In the genomic region with DNA sequence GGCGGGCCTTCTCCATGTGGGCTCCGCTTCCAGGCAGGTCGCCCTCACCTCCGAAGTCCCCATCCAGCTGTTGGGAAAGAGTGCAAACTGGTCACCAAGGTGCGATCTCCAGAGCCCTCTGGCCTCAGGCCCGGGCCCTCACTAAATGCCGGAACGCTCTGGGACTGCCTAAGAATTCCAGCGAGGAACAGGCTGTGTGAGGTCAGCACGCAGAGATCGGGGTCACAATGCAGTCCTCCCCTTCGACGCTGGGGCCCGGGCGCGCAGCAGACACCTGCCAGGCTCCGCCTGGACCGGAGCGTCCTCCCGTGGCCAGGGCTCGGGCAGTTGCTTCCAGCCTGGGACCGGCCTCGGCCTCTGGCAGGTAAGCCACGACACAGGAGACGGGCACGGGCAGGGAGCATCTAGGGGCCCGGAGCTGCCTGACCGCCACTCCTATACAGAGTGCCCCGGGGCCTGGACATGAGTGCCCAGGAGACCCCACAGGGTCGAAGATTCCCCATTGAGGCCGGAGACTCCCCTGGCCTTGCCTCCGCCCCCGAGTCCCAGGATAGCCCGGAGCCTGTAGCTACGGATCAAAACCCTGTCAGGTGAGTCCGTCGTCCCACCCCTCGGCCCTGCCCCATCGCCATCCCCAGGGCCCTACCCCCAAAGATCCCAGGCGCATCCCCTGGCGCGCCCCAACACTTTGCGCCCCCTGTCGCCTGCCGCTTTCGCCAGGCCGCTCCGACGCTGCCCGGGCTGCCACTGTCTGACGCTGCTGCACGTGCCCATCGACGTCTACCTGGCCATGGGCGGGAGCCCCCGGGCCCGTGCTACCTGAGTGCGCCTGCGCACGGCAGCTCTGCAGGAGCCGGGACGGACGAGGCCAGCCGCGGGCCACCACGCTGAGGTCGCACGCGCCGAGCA, we compare ENCODE assay signal across 9 mouse cellular contexts. TPM values are rescaled to one million over a fixed set of nuclear protein-coding genes. Genes with fewer than 3 reads are reported as not detected.
DNase-seq lines count a peak whose midpoint lies in the region; ATAC-seq lines count a peak whose summit lies in the region.
"Had no signal": no experiment of that assay in that cellular context is flagged by ENCODE, and none has a peak within 500 bp of the region (broad histone marks: within the 10 kb centered on the region; RNA-seq: fewer than 3 reads in every experiment).

Tssk3 (minus strand) TSS at position 51 of the 909 bp plus-strand sequence.
Fam229a (plus strand) TSS at position 219 of the 909 bp plus-strand sequence.

- peaks cover 32% of the 10 kb centered on the region for H3K36me3 ChIP-seq in heart, embryonic 14.5 days (ENCODE audit: control insufficient read depth, insufficient read depth, low read length)
- peaks cover 30% of the 10 kb centered on the region for H3K36me3 ChIP-seq in limb, embryonic 10.5 days
- peaks cover 6% of the 10 kb centered on the region; the same call in 1 of the 2 replicates for H3K36me3 ChIP-seq in midbrain, embryonic 11.5 days (ENCODE audit: control insufficient read depth, insufficient read depth, low read length)

- DNase-seq in heart, postnatal 25 days (ENCODE audit: low spot score), result no peak
- DNase-seq in cerebellum, adult 18-20 months, result peak; percentile 55 to 61
- peak; percentile 61 for DNase-seq in limb, embryonic 10.5 days (ENCODE audit: low spot score)
- DNase-seq in midbrain, embryonic 11.5 days (ENCODE audit: low spot score, missing footprints), result peak; percentile 90
- peak; percentile 23 to 49 for DNase-seq in thymus, postnatal 36 days
- DNase-seq in layer of hippocampus, postnatal 36 days, result no peak

- H3K27ac ChIP-seq in heart, embryonic 14.5 days (replicated peaks in 1 of 2; ENCODE audit: control insufficient read depth in 1 of 2, insufficient read depth in 1 of 2, low read depth in 2 of 2, low read length in 2 of 2), result no peak within 1 kb of the TSS
- 0 out of 2 replicates have a peak within 1 kb of the TSS, but pooled peaks have one; percentile 7 for H3K27ac ChIP-seq in limb, embryonic 10.5 days
- no peak within 1 kb of the TSS; the same call in 1 of the 2 replicates for H3K27ac ChIP-seq in midbrain, embryonic 11.5 days (ENCODE audit: low read depth, low read length)

- intact Hi-C loops in heart, postnatal 25 days (cut with DNase I), result loop anchor here (5.0 kb wide), 1 partner anchor 116 kb away; no protein-coding TSS in a partner anchor

- ATAC-seq in heart, embryonic 14.5 days (ENCODE audit: insufficient number of reproducible peaks, insufficient read depth, low FRiP score, low read depth), result 0 out of 2 replicates have a peak, but pooled peaks have one; percentile 41
- ATAC-seq in granulocyte monocyte progenitor cell, adult 5-6 weeks (replicated peaks; ENCODE audit: poor library complexity, severe bottlenecking), result 0 out of 2 replicates have a peak, but pooled peaks have one; percentile 11
- 0 out of 2 replicates have a peak, but pooled peaks have one; percentile 22 for ATAC-seq in midbrain, embryonic 11.5 days (ENCODE audit: low FRiP score)

- peaks cover 20% of the 10 kb centered on the region for H3K27me3 ChIP-seq in heart, embryonic 14.5 days (ENCODE audit: control insufficient read depth, insufficient read depth, low read length)
- peaks cover 48% of the 10 kb centered on the region for H3K27me3 ChIP-seq in limb, embryonic 10.5 days (ENCODE audit: low read depth, poor library complexity, severe bottlenecking)
- peaks cover 15% of the 10 kb centered on the region for H3K27me3 ChIP-seq in midbrain, embryonic 11.5 days (ENCODE audit: control insufficient read depth, insufficient read depth, low read length)

- peak within 1 kb of the TSS; percentile 29 to 38 for H3K4me3 ChIP-seq in heart, embryonic 14.5 days (ENCODE audit: control insufficient read depth in 1 of 2, insufficient read depth in 1 of 2, low read depth in 1 of 2, low read length in 2 of 2)
- H3K4me3 ChIP-seq in limb, embryonic 10.5 days, result peak within 1 kb of the TSS; percentile 49
- peak within 1 kb of the TSS; percentile 25 for H3K4me3 ChIP-seq in midbrain, embryonic 11.5 days (ENCODE audit: low read depth, low read length)

- peak within 1 kb of the TSS; percentile 74 for H3K4me2 ChIP-seq in heart, embryonic 14.5 days (ENCODE audit: low read length)
- H3K4me2 ChIP-seq in midbrain, embryonic 11.5 days, result peak within 1 kb of the TSS; percentile 48

- H3K9ac ChIP-seq in heart, embryonic 14.5 days (ENCODE audit: low read length), result peak within 1 kb of the TSS; percentile 4
- H3K9ac ChIP-seq in midbrain, embryonic 11.5 days (ENCODE audit: low read length), result peak within 1 kb of the TSS; percentile 33

- WGBS in heart, embryonic 14.5 days, result 4% methylated on average over 68 of the region's 70 CpGs
- WGBS in limb, embryonic 10.5 days, result 4% methylated on average over 70 of the region's 70 CpGs
- 3% methylated on average over 70 of the region's 70 CpGs for WGBS in midbrain, embryonic 11.5 days

- no peaks in the 10 kb centered on the region for H3K9me3 ChIP-seq in heart, embryonic 14.5 days (ENCODE audit: control insufficient read depth, low read length)
- H3K9me3 ChIP-seq in limb, embryonic 10.5 days (replicated peaks), result no peaks in the 10 kb centered on the region
- no peaks in the 10 kb centered on the region for H3K9me3 ChIP-seq in midbrain, embryonic 11.5 days (ENCODE audit: control insufficient read depth, low read length)

- H3K4me1 ChIP-seq in heart, embryonic 14.5 days (ENCODE audit: control insufficient read depth in 2 of 2, insufficient read depth in 2 of 2, low read length in 2 of 2), result peaks cover 7 to 11% of the 10 kb centered on the region in 2 experiments; a peak in 3 of 4 replicates
- peaks cover 25% of the 10 kb centered on the region for H3K4me1 ChIP-seq in limb, embryonic 10.5 days
- H3K4me1 ChIP-seq in midbrain, embryonic 11.5 days (ENCODE audit: control insufficient read depth, insufficient read depth, low read length), result peaks cover 17% of the 10 kb centered on the region

RNA-seq across cellular contexts. Expression of gene Tssk3, which starts in this region (rescaled TPM):
- polyA plus RNA-seq in heart, embryonic 14.5 days (2014; fragmentation: Nextera tagmentation; extraction: Ambion mirVana), result not detected in 2 replicates
- not detected for total RNA-seq in heart, postnatal 25 days (2021)
- not detected in 2 replicates for total RNA-seq in granulocyte monocyte progenitor cell, adult 5-6 weeks (2014; fragmentation: Nextera tagmentation)
- total RNA-seq in granulocyte monocyte progenitor cell, adult 5-6 weeks (2017), result not detected in 2 replicates
- polyA plus RNA-seq in limb, embryonic 10.5 days (2016; fragmentation: Nextera tagmentation; extraction: Ambion mirVana), result 0.11 TPM in 1 of 2 replicates, not detected in the other
- polyA plus RNA-seq in midbrain, embryonic 11.5 days (2014; fragmentation: Nextera tagmentation; extraction: Ambion mirVana), result not detected in 2 replicates
- not detected for total RNA-seq in layer of hippocampus, postnatal 36 days (2021)
- total RNA-seq: layer of hippocampus, postnatal 25 days had no signal

RNA-seq across cellular contexts. Expression of gene Fam229a, which starts in this region (rescaled TPM):
- not detected in 2 replicates for polyA plus RNA-seq in heart, embryonic 14.5 days (2014; fragmentation: Nextera tagmentation; extraction: Ambion mirVana)
- total RNA-seq in heart, postnatal 25 days (2021), result not detected
- total RNA-seq in granulocyte monocyte progenitor cell, adult 5-6 weeks (2014; fragmentation: Nextera tagmentation), result not detected in 2 replicates
- not detected in 2 replicates for total RNA-seq in granulocyte monocyte progenitor cell, adult 5-6 weeks (2017)
- not detected in 2 replicates for polyA plus RNA-seq in limb, embryonic 10.5 days (2016; fragmentation: Nextera tagmentation; extraction: Ambion mirVana)
- polyA plus RNA-seq in midbrain, embryonic 11.5 days (2014; fragmentation: Nextera tagmentation; extraction: Ambion mirVana), result not detected in 2 replicates
- total RNA-seq in layer of hippocampus, postnatal 36 days (2021), result not detected
- total RNA-seq: layer of hippocampus, postnatal 25 days had no signal

Comparison
In these comparisons a context has a peak if more than half of its experiments do, and no peak if none do; other contexts are left out.
1. Peak in ATAC-seq, H3K4me3 ChIP-seq, H3K9ac ChIP-seq and H3K4me2 ChIP-seq in heart, embryonic 14.5 days; RNA of the genes that start here not detected or under 1 TPM.
2. Peak in ATAC-seq in granulocyte monocyte progenitor cell, adult 5-6 weeks; RNA of the genes that start here not detected or under 1 TPM.
3. Peak in DNase-seq, H3K4me3 ChIP-seq and H3K27ac ChIP-seq in limb, embryonic 10.5 days; RNA of the genes that start here not detected or under 1 TPM.
4. Peak in DNase-seq, ATAC-seq, H3K4me3 ChIP-seq, H3K9ac ChIP-seq and H3K4me2 ChIP-seq in midbrain, embryonic 11.5 days; RNA of the genes that start here not detected or under 1 TPM.
5. DNase-seq: peak in cerebellum, adult 18-20 months (2 of 2) and thymus, postnatal 36 days (2 of 2); none in heart, postnatal 25 days (single experiment) and layer of hippocampus, postnatal 36 days (0 of 2).
6. Peak in every context shown above with its lines, with median percentiles within 50 percentile points of each other: ATAC-seq and H3K4me3 ChIP-seq.